Mouse (Mus musculus): ENCODE results near the gene Hmces. TPM values are rescaled to one million over a fixed set of nuclear protein-coding genes. Genes with fewer than 3 reads are reported as not detected.

The Hmces gene
- 10 to 100 TPM in 9 of 26 experiments, 1 to 10 TPM in 17; 1.7 to 35.8 (median 8.0) TPM for total RNA-seq (2018; cell fraction: chromatin; rRNA removed)
- total RNA-seq (2018; cell fraction: cytosol; rRNA removed) = 1 to 10 TPM; 1.5 to 6.4 (median 3.0) TPM
- total RNA-seq (2018; cell fraction: nucleus; rRNA removed) = 10 to 100 TPM in 6 of 26 experiments, 1 to 10 TPM in 20; 1.1 to 18.8 (median 5.7) TPM
- 7.1 to 9.6 TPM (median 7.4 TPM) in 3 replicates for polyA plus RNA-seq (2018)

DNA sequence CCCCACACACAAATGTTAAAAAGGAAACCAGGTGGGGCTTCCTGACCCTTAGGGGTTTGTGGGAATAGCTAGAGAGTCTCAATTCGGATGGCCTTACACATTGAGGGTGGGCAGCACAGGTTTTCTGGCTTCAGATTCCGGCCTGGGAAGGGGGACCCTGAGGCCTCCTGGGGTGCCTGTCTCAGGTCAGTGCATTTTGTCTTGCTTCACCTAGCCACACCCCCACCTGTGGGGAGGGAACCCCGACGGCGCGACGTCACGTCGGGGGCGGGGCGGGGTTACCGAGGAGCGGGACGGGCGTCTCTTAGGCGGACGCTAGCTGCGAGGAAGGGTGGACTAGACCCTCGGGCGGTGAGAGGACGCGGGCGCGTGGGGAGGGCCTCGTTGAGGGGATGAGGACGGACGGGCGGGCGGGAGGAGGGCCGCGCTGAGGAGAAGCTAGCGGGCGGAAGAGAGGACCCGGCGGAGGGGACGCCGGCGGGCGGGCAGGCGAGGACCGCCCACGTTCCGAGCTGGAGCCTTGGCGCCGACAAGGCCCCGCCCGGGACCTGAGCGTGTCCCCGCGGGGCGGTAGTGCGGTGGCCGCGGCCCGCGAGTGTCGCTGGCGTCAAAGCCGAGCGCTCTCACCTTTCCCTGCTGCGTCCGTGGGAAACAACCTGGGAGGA lies at the start of gene Hmces:
Hmces (plus strand) TSS at position 275 of the 665 bp plus-strand sequence.
- Histone ChIP-seq H3K4me3 (ENCODE audit: inconsistent target) (peak within 1 kb of the TSS; percentile 43), H3K36me3 (ENCODE audit: inconsistent target) (peaks cover 38% of the 10 kb centered on the region), H3K79me2 (ENCODE audit: inconsistent target) (no peaks in the 10 kb centered on the region), H3K27ac (no peak within 1 kb of the TSS)
- WGBS (ENCODE audit: missing documents) = 4% methylated on average over 62 of the region's 62 CpGs

DNA sequence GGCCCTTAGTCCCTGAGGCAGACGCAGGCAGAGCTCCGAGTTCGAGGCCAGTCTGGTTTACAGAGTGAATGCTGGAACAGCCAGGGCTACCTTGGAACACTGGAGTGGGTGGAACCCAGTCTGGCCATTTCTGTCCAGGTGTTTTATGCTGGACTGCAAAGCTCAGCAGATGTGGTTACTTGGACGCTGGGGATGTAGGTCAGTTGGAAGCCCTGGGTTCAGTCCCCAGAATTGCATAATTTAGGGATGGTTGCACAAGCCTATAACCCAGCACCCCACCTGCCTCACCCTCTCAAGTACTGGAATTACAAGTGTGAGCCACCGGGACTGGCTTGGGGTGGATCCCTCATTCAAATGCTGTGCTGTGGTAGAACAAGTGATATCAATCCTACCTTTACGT lies 47.5 kb upstream of the Hmces start:
- Histone ChIP-seq H3K27ac (no peak overlapping the region), H3K4me3 (ENCODE audit: inconsistent target) (no peak overlapping the region), H3K79me2 (ENCODE audit: inconsistent target) (no peaks in the 10 kb centered on the region), H3K36me3 (ENCODE audit: inconsistent target) (no peaks in the 10 kb centered on the region)
- 71% methylated on average over 6 of the region's 6 CpGs for WGBS (ENCODE audit: missing documents)

DNA sequence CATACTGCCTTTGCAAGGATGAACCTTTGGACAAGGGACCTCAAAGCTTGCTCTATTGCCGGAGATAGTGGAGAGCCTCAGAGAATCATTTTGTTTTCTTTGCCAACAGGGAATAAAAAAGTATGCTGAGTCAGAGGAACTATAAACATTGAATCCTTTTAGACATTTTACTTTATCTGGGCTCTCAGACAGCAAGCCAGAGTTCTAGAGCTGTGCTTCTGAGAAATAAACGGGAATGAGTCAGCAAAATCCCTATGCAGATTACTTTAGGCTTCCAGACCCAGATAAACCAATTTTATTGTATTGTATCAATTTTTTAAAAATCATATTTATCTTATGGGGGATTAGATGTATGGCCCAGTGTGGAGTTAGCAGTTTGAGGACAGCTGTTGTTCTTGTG lies 46.5 kb upstream of the Hmces start:
- Histone ChIP-seq H3K27ac (no peak overlapping the region), H3K36me3 (ENCODE audit: inconsistent target) (no peaks in the 10 kb centered on the region), H3K79me2 (ENCODE audit: inconsistent target) (no peaks in the 10 kb centered on the region), H3K4me3 (ENCODE audit: inconsistent target) (no peak overlapping the region)
- WGBS (ENCODE audit: missing documents) = 46% methylated on average over 2 of the region's 2 CpGs

DNA sequence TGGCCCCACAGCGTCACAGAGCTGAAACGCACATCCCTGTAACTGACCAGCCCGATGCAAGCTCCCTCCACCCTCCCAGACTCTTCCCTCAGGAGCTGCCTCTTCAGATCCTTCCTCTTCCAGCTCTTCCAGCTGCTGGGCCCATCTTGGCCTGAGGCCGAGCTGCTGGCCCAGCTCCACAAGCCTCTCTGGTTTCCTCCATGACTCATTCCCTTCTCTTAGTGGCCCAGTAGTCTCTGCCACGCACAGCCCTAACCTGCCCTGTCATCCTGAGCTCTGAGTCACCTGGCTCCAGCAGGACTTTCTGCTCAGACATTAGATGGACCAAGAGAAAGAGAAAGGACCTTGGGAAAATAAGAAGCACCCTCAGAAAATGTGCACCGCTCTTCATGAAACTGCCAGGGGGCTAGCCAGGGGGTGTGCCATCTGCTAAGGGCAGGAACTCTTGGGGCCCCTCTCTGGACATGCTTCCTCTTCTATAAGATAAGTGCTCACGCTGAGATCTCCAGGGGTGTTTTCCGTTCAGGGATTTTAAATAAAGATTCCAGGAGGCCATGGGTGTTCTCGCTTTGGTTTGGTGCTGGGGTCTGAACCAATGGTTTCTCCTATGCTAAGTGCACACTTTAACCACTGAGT lies 44.7 kb upstream of the Hmces start:
- Histone ChIP-seq H3K79me2 (ENCODE audit: inconsistent target) (no peaks in the 10 kb centered on the region), H3K27ac (peak overlapping the region; percentile 4; the same call in 1 of the 2 replicates), H3K36me3 (ENCODE audit: inconsistent target) (no peaks in the 10 kb centered on the region), H3K4me3 (ENCODE audit: inconsistent target) (no peak overlapping the region)
- WGBS (ENCODE audit: missing documents) = 32% methylated on average over 9 of the region's 9 CpGs

DNA sequence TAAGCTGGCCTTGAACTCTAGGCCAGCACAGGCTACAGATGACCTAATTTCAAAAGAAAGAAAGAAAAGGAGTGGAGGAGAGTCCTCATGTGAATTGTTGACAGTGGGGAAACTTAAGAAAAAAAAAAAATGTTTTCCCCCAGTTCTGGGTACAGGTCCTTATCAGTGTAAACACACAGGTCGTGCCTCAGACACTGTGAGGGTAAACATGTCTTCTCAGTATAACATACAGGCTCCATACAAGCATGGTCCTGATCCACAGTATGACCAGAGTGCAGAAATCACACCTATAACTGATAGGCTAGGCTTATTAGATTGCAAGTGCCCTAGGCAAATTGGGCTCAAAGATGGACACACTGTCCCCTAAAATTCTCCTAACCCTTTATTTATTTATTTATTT lies 43.3 kb upstream of the Hmces start:
- WGBS (ENCODE audit: missing documents) = 92% methylated on average over 1 of the region's 1 CpGs
- H3K27ac ChIP-seq = no peak overlapping the region
- H3K79me2 ChIP-seq (ENCODE audit: inconsistent target) = no peaks in the 10 kb centered on the region
- H3K36me3 ChIP-seq (ENCODE audit: inconsistent target) = no peaks in the 10 kb centered on the region
- H3K4me3 ChIP-seq (ENCODE audit: inconsistent target) = no peak overlapping the region

DNA sequence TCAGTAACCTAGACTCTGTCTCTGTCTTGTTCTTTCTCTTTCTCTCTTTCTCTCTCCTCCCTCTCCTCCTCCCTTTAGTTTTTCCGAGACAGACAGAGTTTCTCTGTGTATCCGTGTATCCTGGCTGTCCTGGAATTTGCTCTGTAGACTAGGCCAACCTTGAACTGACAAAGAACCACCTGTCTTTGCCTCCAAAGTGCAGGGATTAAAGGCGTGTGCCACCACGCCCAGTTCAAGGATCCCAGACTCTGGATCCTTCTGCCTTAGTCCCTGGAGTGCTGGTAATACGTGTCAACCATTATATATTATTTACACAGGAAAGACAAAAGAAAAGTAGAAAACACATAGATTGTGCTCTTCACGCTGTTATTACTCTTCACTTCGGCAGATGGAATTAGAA lies 42.5 kb upstream of the Hmces start:
- 94% methylated on average over 7 of the region's 7 CpGs for WGBS (ENCODE audit: missing documents)
- Histone ChIP-seq H3K27ac (no peak overlapping the region), H3K36me3 (ENCODE audit: inconsistent target) (no peaks in the 10 kb centered on the region), H3K79me2 (ENCODE audit: inconsistent target) (no peaks in the 10 kb centered on the region), H3K4me3 (ENCODE audit: inconsistent target) (no peak overlapping the region)

DNA sequence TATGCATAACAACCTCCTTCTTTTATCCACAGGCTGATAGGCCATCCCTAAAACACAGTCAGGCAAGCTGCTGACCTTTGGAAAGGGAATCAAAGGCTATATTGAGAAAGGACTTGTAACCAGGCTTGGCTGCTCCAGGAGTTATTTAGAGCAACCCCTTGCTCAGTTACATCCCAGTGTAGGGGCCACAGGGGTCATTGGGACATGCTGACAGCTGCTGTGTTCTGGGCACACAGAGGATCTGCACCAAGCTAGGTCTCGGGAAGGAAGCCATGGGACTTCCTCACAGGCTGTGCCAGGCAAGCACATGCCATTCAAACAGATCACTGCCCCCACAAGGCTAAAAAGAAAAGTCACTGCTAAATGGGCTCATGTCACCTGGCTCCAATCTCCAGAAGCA lies 40.6 kb upstream of the Hmces start:
- H3K4me3 ChIP-seq (ENCODE audit: inconsistent target) = no peak overlapping the region
- no peaks in the 10 kb centered on the region for H3K79me2 ChIP-seq (ENCODE audit: inconsistent target)
- no peak overlapping the region for H3K27ac ChIP-seq
- H3K36me3 ChIP-seq (ENCODE audit: inconsistent target) = no peaks in the 10 kb centered on the region
- 25% methylated on average over 1 of the region's 1 CpGs for WGBS (ENCODE audit: missing documents)

DNA sequence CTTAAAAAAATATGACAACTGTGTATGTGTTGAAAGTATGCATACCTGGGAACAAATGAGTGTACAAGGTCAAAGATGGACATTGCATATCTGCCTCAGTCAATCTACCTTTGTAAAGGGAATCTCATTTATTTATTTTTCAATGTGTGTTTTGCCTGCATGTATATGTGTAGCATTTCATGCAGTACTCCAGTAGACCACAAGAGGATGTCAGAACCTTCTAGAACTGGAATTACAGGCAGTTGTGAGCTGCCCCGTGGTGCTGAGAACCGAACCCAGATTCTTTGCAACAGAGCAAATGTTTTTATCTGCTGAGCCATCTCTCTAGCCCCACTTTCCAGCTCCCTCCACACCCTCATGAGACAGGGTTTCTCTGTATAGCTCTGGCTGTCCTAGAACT lies 39.8 kb upstream of the Hmces start:
- H3K36me3 ChIP-seq (ENCODE audit: inconsistent target) = no peaks in the 10 kb centered on the region
- H3K27ac ChIP-seq = no peak overlapping the region
- no peaks in the 10 kb centered on the region for H3K79me2 ChIP-seq (ENCODE audit: inconsistent target)
- 82% methylated on average over 2 of the region's 2 CpGs for WGBS (ENCODE audit: missing documents)
- H3K4me3 ChIP-seq (ENCODE audit: inconsistent target) = no peak overlapping the region

DNA sequence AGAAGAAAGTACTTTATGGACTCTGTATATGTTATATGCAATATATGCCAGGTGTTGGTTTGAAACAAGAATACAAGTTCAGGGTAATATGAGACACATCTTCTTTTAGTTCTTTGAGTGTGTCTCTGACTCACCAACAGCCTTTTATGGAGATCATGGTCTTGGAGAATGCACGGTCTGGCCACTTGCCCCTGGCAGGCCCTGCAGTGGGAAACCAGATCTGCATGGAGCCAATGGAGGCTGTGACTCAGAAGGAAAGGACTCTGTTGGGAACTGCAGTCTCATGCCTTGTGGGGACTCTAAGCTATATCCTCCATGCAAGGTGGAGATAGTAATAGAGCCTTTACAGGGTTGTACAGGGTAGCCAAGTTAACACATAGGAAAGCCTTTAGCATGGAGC lies 38.7 kb upstream of the Hmces start:
- H3K4me3 ChIP-seq (ENCODE audit: inconsistent target) = no peak overlapping the region
- WGBS (ENCODE audit: missing documents) = 92% methylated on average over 1 of the region's 1 CpGs

DNA sequence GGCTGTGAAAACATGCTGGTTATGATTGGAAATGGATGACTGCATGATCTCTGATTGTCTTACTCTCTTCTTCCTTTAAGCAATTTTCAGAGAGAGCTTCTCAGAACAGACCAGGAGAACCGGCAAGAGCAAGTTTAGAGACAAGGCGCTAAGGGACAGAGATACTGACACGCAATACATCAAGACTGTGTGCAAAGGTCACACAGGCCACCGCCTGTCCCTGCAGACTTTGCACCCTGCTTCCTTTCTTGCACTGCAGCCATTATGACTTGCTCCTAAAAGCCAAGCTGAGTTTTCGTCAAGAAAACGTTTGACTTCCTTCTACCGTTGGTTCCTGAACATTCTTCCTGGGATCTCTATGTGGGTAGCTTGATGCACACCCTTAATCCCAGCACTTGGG lies 38.2 kb upstream of the Hmces start:
- no peaks in the 10 kb centered on the region for H3K79me2 ChIP-seq (ENCODE audit: inconsistent target)
- H3K27ac ChIP-seq = no peak overlapping the region
- WGBS (ENCODE audit: missing documents) = 85% methylated on average over 7 of the region's 7 CpGs
- no peak overlapping the region for H3K4me3 ChIP-seq (ENCODE audit: inconsistent target)
- no peaks in the 10 kb centered on the region for H3K36me3 ChIP-seq (ENCODE audit: inconsistent target)

More for the DNA sequence above, 38.7 kb upstream of the Hmces start:
- no peak overlapping the region for H3K27ac ChIP-seq
- no peaks in the 10 kb centered on the region for H3K36me3 ChIP-seq (ENCODE audit: inconsistent target)
- H3K79me2 ChIP-seq (ENCODE audit: inconsistent target) = no peaks in the 10 kb centered on the region

DNA sequence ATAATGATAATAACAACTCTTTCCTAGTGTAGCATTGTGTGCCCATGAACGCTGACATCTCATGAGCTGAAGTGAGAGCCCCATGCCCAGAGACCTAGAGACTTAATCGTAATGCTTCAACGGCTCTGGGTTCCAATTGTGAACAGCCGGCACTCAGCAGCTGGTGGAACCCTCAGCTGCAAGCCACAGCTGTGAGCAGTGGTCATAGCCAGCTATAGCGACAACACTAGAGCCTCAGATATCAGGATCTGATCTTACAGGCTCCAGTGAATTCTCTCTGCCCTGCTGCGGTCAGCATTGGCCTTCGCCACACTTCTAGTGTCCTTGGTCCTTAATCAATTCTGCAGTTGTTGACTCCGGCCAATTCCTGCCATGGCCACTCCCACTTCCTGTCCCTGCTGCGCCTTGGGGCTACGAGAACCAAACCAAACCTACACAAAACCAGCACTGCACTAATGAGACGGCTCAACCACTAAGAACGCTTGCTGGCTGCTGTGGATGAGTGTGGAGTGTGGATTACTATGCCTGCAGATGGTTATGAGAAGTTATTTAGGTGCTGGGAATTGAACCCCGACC lies 37.6 kb upstream of the Hmces start:
- Histone ChIP-seq H3K79me2 (ENCODE audit: inconsistent target) (no peaks in the 10 kb centered on the region), H3K4me3 (ENCODE audit: inconsistent target) (no peak overlapping the region), H3K36me3 (ENCODE audit: inconsistent target) (no peaks in the 10 kb centered on the region), H3K27ac (no peak overlapping the region)
- 80% methylated on average over 13 of the region's 13 CpGs for WGBS (ENCODE audit: missing documents)

DNA sequence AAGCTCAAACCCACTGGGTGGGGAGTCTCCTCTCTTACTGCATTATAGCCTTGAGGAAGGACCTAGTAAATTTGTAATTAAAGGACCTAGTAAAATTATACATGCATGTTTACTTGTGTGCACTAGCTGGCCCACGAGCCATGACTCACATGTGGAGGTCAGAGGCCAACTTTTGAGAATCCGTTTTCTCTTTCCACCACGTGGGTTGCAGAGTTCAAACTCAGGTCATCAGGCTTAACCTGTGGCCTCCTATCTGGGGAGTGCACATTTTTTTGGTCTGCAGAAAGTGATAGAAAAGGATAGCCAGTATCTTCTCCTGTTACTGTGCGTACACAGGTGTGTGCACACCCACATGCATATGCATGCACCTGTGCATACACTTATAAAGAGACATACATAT lies 34.7 kb upstream of the Hmces start:
- H3K79me2 ChIP-seq (ENCODE audit: inconsistent target) = no peaks in the 10 kb centered on the region
- no peaks in the 10 kb centered on the region for H3K36me3 ChIP-seq (ENCODE audit: inconsistent target)
- WGBS (ENCODE audit: missing documents) = 68% methylated on average over 4 of the region's 4 CpGs
- H3K4me3 ChIP-seq (ENCODE audit: inconsistent target) = no peak overlapping the region
- no peak overlapping the region for H3K27ac ChIP-seq

DNA sequence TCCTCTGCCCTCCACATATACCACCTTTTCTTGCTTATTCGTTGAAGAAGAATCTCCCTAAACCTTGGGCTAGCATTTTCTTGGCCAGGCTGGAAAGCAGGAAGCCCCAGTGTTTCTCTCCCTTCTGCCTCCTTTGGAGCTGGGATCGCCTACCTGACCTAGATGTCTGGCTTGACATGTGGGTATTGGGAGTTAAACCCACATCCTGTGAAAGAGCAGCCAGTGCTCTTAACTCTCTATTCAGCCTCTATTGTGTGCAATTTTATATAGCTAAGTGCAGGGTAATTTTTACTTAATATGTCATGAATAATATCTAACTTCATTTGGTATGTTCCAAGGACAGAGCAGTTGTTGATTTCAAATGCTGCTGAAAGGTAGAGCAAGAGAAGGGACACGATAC lies 34.1 kb upstream of the Hmces start:
- Histone ChIP-seq H3K79me2 (ENCODE audit: inconsistent target) (no peaks in the 10 kb centered on the region), H3K4me3 (ENCODE audit: inconsistent target) (no peak overlapping the region), H3K36me3 (ENCODE audit: inconsistent target) (no peaks in the 10 kb centered on the region), H3K27ac (no peak overlapping the region)
- WGBS (ENCODE audit: missing documents) = 64% methylated on average over 3 of the region's 3 CpGs

DNA sequence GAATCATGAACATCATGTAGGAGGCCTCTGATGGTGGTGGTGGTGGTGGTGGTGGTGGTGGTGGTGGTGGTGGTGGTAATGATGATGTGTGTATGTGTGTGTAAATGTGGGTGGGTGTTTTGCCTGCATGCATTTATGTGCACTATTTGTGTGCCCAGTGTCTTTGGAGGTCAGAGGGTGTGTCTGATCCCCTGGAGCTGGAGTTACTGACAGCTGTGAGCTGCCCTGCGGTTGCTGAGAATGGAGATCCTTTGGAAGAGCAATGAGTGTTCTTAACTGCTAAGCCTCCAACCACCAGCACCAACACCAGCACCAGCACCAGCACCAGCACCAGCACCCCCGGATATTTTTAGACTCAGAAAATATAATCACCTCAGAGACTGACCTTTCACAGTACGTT lies 31.5 kb upstream of the Hmces start:
- 93% methylated on average over 3 of the region's 3 CpGs for WGBS (ENCODE audit: missing documents)
- no peak overlapping the region for H3K27ac ChIP-seq
- H3K79me2 ChIP-seq (ENCODE audit: inconsistent target) = no peaks in the 10 kb centered on the region
- H3K36me3 ChIP-seq (ENCODE audit: inconsistent target) = no peaks in the 10 kb centered on the region
- no peak overlapping the region for H3K4me3 ChIP-seq (ENCODE audit: inconsistent target)

DNA sequence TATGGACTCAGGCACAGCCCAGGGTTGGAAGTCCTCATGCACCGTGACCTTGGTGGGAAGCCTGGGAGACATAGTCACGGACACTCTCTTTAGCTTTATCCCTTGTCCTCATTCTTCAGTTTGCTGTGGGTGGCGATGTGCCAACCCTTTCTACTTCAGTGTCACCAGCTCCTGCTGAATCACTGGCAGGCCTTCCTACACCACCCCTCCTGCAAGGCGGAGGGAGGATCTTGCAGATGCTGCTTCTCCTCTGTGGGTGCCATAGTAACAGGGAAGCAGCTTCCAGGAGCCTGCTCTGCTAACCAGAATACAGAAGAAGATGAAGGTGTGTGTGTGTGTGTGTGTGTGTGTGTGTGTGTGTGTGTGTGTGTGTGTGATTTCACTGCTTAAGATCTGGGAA lies 30.9 kb upstream of the Hmces start:
- Histone ChIP-seq H3K27ac (no peak overlapping the region), H3K79me2 (ENCODE audit: inconsistent target) (peaks cover under 1% of the 10 kb centered on the region; the same call in 1 of the 2 replicates), H3K36me3 (ENCODE audit: inconsistent target) (no peaks in the 10 kb centered on the region), H3K4me3 (ENCODE audit: inconsistent target) (no peak overlapping the region)
- 47% methylated on average over 4 of the region's 4 CpGs for WGBS (ENCODE audit: missing documents)

Data from macrophage (primary cell).